Mouse (Mus musculus): ENCODE data around the gene Wdr43.

The Wdr43 gene

GRCm38 (mm10) chr17:71705550-71706480, 90.1 kb downstream of the Wdr43 start:
- DNase-seq: no peak

GRCm38 (mm10) chr17:71707715-71708114, 92.0 kb downstream of the Wdr43 start:
- no peak for DNase-seq

Data from thymus, adult 18-20 months (tissue).